Mouse (Mus musculus) CH12.LX (cell line): ENCODE data around the gene Gm9970. TPM values are rescaled to one million over a fixed set of nuclear protein-coding genes. Genes with fewer than 3 reads are reported as not detected.

Source experiments
- DNase-seq: peaks from one replicate; pipeline ENCODE4 v3.0.0-alpha.2; 2013; ENCODE audit errors: extremely low read depth
- H3K27ac ChIP-seq: 2 replicates; pipeline ENCODE4 v1.5.1; 2012; ENCODE audit warnings: low read depth, mild to moderate bottlenecking, control low read depth, moderate library complexity; ENCODE audit not compliant: insufficient read depth
- H3K27me3 ChIP-seq: replicated peaks from 2 replicates; pipeline ENCODE3; 2012; ENCODE audit warnings: inconsistent platforms
- H3K36me3 ChIP-seq, 2 experiments: replicated peaks in 1 of 2; 2 replicates each; pipeline versions ENCODE3 to v1.6.1; 2012; ENCODE audit warnings: inconsistent platforms in 1 of 2, low read length in 1 of 2, mild to moderate bottlenecking in 1 of 2, mixed read lengths in 1 of 2, moderate library complexity in 1 of 2; ENCODE audit not compliant: control insufficient read depth in 1 of 2, insufficient read depth in 1 of 2
- H3K4me1 ChIP-seq, 2 experiments: 2 replicates each; pipeline ENCODE4 v1.6.1; 2012; ENCODE audit warnings: inconsistent platforms in 1 of 2, moderate library complexity in 1 of 2; ENCODE audit not compliant: insufficient read depth in 2 of 2, control insufficient read depth in 1 of 2
- H3K4me2 ChIP-seq: 2 replicates; pipeline ENCODE4 v1.6.1; 2012; ENCODE audit warnings: low read depth, mild to moderate bottlenecking, control low read depth; ENCODE audit not compliant: poor library complexity, insufficient read depth, severe bottlenecking
- H3K4me3 ChIP-seq, 3 experiments: fragments of 150-350 bp in 1 of 3; sonication (generic) in 1 of 3; replicated peaks in 1 of 3; 2 replicates each; pipeline versions ENCODE3 to v1.5.1; 2011 to 2012; ENCODE audit warnings: low read depth in 2 of 3, low read length in 2 of 3, mild to moderate bottlenecking in 2 of 3, moderate library complexity in 2 of 3, control low read depth in 1 of 3, improper control_type of control experiment in 1 of 3, inconsistent platforms in 1 of 3, mixed read lengths in 1 of 3; ENCODE audit not compliant: poor library complexity in 1 of 3
- H3K79me2 ChIP-seq: replicated peaks from 2 replicates; pipeline ENCODE4 v1.6.1; 2012; ENCODE audit warnings: mild to moderate bottlenecking, moderate library complexity; ENCODE audit not compliant: control insufficient read depth, poor library complexity, insufficient read depth, severe bottlenecking; ENCODE audit errors: extremely low read depth
- H3K9ac ChIP-seq: 2 replicates; pipeline ENCODE4 v1.6.1; 2012; ENCODE audit warnings: low read depth, mild to moderate bottlenecking, control low read depth, moderate library complexity; ENCODE audit not compliant: insufficient read depth
- H3K9me3 ChIP-seq: replicated peaks from 2 replicates; pipeline ENCODE3; 2012; ENCODE audit warnings: low read length, inconsistent platforms, mixed read lengths
- CTCF ChIP-seq, 2 experiments: IDR thresholded peaks in 1 of 2; conservative IDR thresholded peaks in 1 of 2; 2 replicates each; pipeline ENCODE4 v1.5.1; 2011 to 2012; ENCODE audit warnings: low read depth in 2 of 2, low read length in 2 of 2, improper control_type of control experiment in 1 of 2, inconsistent platforms in 1 of 2, mild to moderate bottlenecking in 1 of 2, moderate library complexity in 1 of 2
- E2F4 ChIP-seq: IDR thresholded peaks from 2 replicates; pipeline ENCODE4 v1.6.1; 2011; ENCODE audit warnings: low read depth, low read length, improper control_type of control experiment; ENCODE audit not compliant: insufficient replicate concordance
- GABPA ChIP-seq: IDR thresholded peaks from 2 replicates; pipeline ENCODE4 v1.6.1; 2012; ENCODE audit warnings: low read depth, low read length, improper control_type of control experiment, inconsistent platforms; ENCODE audit not compliant: insufficient replicate concordance
- HCFC1 ChIP-seq: IDR thresholded peaks from 2 replicates; pipeline ENCODE4 v1.6.1; 2012; ENCODE audit warnings: low read depth, mild to moderate bottlenecking, inconsistent platforms, low read length, improper control_type of control experiment
- JUN ChIP-seq: IDR thresholded peaks from 2 replicates; pipeline ENCODE4 v1.6.1; 2011; ENCODE audit warnings: low read depth, mild to moderate bottlenecking, low read length, improper control_type of control experiment, moderate library complexity; ENCODE audit not compliant: insufficient read depth
- JUND ChIP-seq: conservative IDR thresholded peaks from 2 replicates; pipeline ENCODE4 v1.6.1; 2011; ENCODE audit warnings: low read depth, low read length, improper control_type of control experiment
- KAT2A ChIP-seq: IDR thresholded peaks from 2 replicates; pipeline ENCODE4 v1.6.1; 2012; ENCODE audit warnings: low read length, improper control_type of control experiment, inconsistent platforms; ENCODE audit not compliant: insufficient replicate concordance
- MAFK ChIP-seq: IDR thresholded peaks from 2 replicates; pipeline ENCODE4 v1.6.1; 2011; ENCODE audit warnings: low read length, improper control_type of control experiment; ENCODE audit not compliant: insufficient replicate concordance
- PAX5 ChIP-seq: IDR thresholded peaks from 2 replicates; pipeline ENCODE4 v1.6.1; 2012; ENCODE audit warnings: low read length, inconsistent platforms, mixed read lengths
- POLR2AphosphoS2 ChIP-seq: IDR thresholded peaks from 2 replicates; pipeline ENCODE4 v1.6.1; 2011; ENCODE audit warnings: low read depth, low read length, improper control_type of control experiment
- SIN3A ChIP-seq: IDR thresholded peaks from 2 replicates; pipeline ENCODE4 v1.6.1; 2012; ENCODE audit warnings: low read length, improper control_type of control experiment, inconsistent platforms
- SMC3 ChIP-seq: IDR thresholded peaks from 2 replicates; pipeline ENCODE4 v1.6.1; 2011; ENCODE audit warnings: low read depth, low read length, improper control_type of control experiment
- TCF12 ChIP-seq: IDR thresholded peaks from 2 replicates; pipeline ENCODE4 v1.6.1; 2014; ENCODE audit warnings: low read depth, mild to moderate bottlenecking, inconsistent platforms, low read length, improper control_type of control experiment
- ZMIZ1 ChIP-seq: IDR thresholded peaks from 2 replicates; pipeline ENCODE4 v1.6.1; 2012; ENCODE audit warnings: low read depth, mild to moderate bottlenecking, inconsistent platforms, low read length, improper control_type of control experiment
- dilution Hi-C: fragments of 300-500 bp; cut with MboI; formaldehyde crosslinking; loops from 2 replicates; pipeline ENCODE4 v1.14.3; 2020; ENCODE audit warnings: low sequenced_read_pairs; ENCODE audit not compliant: extremely low pct_unique_long_range_greater_than_20kb, extremely low pct_ligation_motif_present
- in situ Hi-C: fragments of 300-500 bp; cut with MboI; formaldehyde crosslinking; loops from 3 replicates; pipeline ENCODE4 v1.14.3; 2019; ENCODE audit warnings: low sequenced_read_pairs, low pct_ligation_motif_present, low pct_unique_long_range_greater_than_20kb, mixed read lengths
- polyA plus RNA-seq: library from polyadenylated mRNA; unstranded; fragments of >175 nt; gene quantifications from 2 replicates; pipeline ENCODE4 v1.2.1, GENCODE M21; 2012; ENCODE audit warnings: low read depth; ENCODE audit not compliant: insufficient read length
- total RNA-seq, 2 experiments: library from RNA; depleted of rRNA; stranded (reverse); fragments of 300-350 nt in 1 of 2; fragments of >200 nt in 1 of 2; gene quantifications; 2 replicates each; pipeline ENCODE4 v1.2.3; 2012 to 2014

The Gm9970 gene
- total and polyA plus RNA-seq, 3 experiments: not detected

- H3K4me3 ChIP-seq: no peak overlapping the region
- H3K9me3 ChIP-seq: no peaks in the 10 kb centered on the region
- no peak for TF ChIP-seq E2F4
- H3K27ac ChIP-seq: no peak overlapping the region
- dilution Hi-C loops: no loop called here
- no peaks in the 10 kb centered on the region for H3K79me2 ChIP-seq
- H3K36me3 ChIP-seq: peaks cover 47 to 86% of the 10 kb centered on the region in 2 experiments
- H3K4me2 ChIP-seq: no peak overlapping the region
- H3K27me3 ChIP-seq: no peaks in the 10 kb centered on the region
- H3K4me1 ChIP-seq: peaks cover 0 to 11% of the 10 kb centered on the region in 2 experiments; a peak in 1 of 4 replicates
- no peak overlapping the region for H3K9ac ChIP-seq
- in situ Hi-C loops: no loop called here
- DNase-seq: no peak
Observed at GRCm38 (mm10) chr5:31255381-31255780, 14.3 kb upstream of the Gm9970 start.

GRCm38 (mm10) chr5:31254901-31255300 lies 13.9 kb upstream of the Gm9970 start:
- no peak overlapping the region for H3K9ac ChIP-seq
- no peak overlapping the region for H3K4me2 ChIP-seq
- H3K79me2 ChIP-seq: no peaks in the 10 kb centered on the region
- no peak overlapping the region for H3K4me3 ChIP-seq
- DNase-seq: no peak
- H3K27ac ChIP-seq: no peak overlapping the region
- peaks cover 48 to 86% of the 10 kb centered on the region in 2 experiments for H3K36me3 ChIP-seq
- TF ChIP-seq SIN3A (no peak), TCF12 (no peak), GABPA (no peak), KAT2A (no peak), HCFC1 (no peak)
- H3K9me3 ChIP-seq: no peaks in the 10 kb centered on the region
- dilution Hi-C loops (no loop called here), in situ Hi-C loops (no loop called here)
- no peaks in the 10 kb centered on the region for H3K27me3 ChIP-seq
- peaks cover 0 to 11% of the 10 kb centered on the region in 2 experiments; a peak in 1 of 4 replicates for H3K4me1 ChIP-seq

GRCm38 (mm10) chr5:31254452-31254851 lies 13.4 kb upstream of the Gm9970 start:
- no peak overlapping the region for H3K4me3 ChIP-seq
- no peaks in the 10 kb centered on the region for H3K79me2 ChIP-seq
- in situ Hi-C loops: no loop called here
- no peak overlapping the region for H3K27ac ChIP-seq
- dilution Hi-C loops: no loop called here
- DNase-seq: no peak
- no peak overlapping the region for H3K4me2 ChIP-seq
- H3K27me3 ChIP-seq: no peaks in the 10 kb centered on the region
- no peak overlapping the region for H3K9ac ChIP-seq
- H3K4me1 ChIP-seq: peaks cover 0 to 11% of the 10 kb centered on the region in 2 experiments; a peak in 1 of 4 replicates
- TF ChIP-seq ZMIZ1 (no peak), TCF12 (no peak), JUN (no peak), MAFK (no peak), HCFC1 (no peak), SMC3 (no peak), PAX5 (no peak), POLR2AphosphoS2 (no peak), CTCF (conservative IDR thresholded peaks at IDR 0.05 in 1 of 2, IDR thresholded peaks at IDR 0.05 in 1 of 2; ENCODE audit: low read depth in 2 of 2, low read length in 2 of 2) (no peak), JUND (no peak)
- H3K9me3 ChIP-seq: no peaks in the 10 kb centered on the region
- H3K36me3 ChIP-seq: peaks cover 52 to 86% of the 10 kb centered on the region in 2 experiments
